Mouse (Mus musculus): ENCODE measurements around the gene Rpn1.

Gene Rpn1

GRCm38 (mm10) chr6:88065116-88065515 is 19.2 kb upstream of the Rpn1 start:
- no peak for DNase-seq (ENCODE audit: low spot score in 2 of 2)

DNA sequence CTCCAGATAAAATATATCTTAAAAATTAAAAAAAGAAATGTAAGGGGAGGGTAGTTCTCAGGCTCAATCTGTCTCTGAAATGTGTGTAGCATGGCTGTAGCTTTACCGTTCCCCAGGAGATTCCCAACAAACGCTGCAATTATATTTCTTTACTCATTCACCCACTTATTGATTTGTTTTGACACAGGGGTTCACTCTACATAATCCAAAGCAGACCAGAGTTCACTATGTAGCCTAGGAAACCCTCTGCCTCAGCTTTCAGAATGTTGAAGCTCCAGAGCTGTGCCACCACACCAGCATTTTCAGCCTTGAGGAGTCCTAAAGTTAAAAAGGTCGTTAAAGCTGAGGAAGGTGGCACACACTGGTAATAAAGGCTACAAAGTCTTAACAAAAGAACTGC is 18.3 kb upstream of the Rpn1 start:
- no peak for DNase-seq (ENCODE audit: low spot score in 2 of 2)

DNA sequence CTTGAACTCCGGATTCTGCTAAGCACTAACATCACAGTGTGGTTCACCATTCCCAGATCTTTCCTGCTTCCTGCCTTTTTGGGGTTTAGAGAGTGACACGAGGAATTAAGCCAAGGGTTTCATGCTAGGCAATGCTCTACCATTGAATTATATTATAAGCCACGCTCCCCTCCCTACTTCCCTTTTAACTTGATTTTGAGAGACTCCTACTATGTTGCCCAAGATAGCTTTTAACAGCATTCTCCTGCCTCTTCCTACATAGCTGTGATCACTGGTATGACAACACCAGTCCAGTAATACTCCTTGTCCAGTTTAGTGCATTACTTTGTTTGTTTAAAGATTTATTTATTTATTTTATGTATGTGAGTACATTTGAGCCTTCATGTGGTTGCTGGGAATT is 16.6 kb upstream of the Rpn1 start:
- no peak for DNase-seq (ENCODE audit: low spot score in 2 of 2)

- no peak for DNase-seq (ENCODE audit: low spot score in 2 of 2)
Observed at GRCm38 (mm10) chr6:88068739-88069138, 15.5 kb upstream of the Rpn1 start.

- DNase-seq (ENCODE audit: low spot score in 2 of 2), result no peak
Observed at GRCm38 (mm10) chr6:88070468-88070867, 13.8 kb upstream of the Rpn1 start.

DNA sequence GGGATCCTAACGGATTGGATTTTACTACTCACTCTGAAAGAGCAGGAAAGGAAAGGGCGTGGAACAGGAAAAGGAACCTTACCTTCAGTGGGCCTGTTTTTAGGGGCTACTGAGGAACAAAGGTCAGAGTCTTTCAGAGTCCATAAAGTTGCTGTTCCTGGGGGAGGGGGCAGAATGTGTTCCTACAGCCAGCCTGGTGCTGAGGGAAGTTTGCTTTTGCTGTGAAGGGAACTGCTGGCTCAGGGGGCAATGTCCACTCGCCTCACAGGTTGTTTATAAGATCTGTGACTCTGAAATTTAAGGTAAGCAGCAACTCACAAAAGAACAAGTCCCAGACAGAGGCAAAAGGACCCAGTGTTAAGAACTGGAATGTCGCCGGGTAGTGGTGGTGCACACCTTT is 13.1 kb upstream of the Rpn1 start:
- DNase-seq (ENCODE audit: low spot score in 2 of 2), result no peak

GRCm38 (mm10) chr6:88074752-88075554 is 9.3 kb upstream of the Rpn1 start:
- peak; percentile 85 to 93 for DNase-seq (ENCODE audit: low spot score in 2 of 2)

DNA sequence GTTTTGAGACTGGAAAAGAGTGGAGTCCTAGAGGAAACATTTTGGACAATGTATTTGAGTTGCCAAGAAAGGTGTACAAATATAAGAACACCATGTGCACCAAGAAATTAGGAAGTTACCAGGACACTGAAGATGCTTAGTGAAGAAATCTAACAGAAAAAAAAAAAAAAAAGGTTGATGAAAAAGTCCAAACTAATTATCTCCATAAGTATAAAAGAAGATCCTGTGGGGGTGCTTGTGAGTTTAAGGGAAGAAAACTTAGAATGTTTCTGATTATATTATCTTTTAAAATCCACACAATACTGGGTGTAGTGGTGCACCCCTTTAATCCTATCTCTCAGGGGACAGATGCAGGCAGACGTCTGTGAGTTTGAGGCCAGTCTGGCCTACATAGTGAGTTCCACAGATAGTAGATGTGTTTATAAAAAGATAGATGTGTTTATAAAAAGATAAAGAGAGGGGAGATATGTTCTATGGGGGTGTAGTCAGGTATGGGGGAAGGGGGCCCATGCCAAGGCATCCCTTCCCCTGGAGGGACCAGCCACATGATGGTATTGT is 8.2 kb upstream of the Rpn1 start:
- DNase-seq (ENCODE audit: low spot score in 2 of 2), result no peak

DNA sequence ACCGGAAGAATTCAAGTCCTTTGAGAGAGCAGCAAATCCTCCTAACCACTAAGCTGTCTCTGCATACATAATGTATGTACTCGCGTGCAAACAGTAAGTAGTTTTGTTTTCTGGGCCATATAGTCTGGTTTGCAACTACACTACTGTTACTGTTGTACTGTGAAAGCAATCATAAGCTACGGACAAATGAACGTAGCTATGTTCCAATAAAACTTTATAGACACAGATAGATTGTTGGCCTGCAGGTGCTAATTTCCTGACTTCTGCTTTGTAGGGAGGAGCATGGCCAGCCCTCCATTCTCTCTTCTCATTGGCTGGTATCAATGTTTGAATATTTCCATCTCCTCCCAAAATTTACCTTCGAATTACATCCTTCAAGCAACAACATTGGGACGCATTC is 1.2 kb upstream of the Rpn1 start:
- DNase-seq (ENCODE audit: low spot score in 2 of 2), result no peak

DNA sequence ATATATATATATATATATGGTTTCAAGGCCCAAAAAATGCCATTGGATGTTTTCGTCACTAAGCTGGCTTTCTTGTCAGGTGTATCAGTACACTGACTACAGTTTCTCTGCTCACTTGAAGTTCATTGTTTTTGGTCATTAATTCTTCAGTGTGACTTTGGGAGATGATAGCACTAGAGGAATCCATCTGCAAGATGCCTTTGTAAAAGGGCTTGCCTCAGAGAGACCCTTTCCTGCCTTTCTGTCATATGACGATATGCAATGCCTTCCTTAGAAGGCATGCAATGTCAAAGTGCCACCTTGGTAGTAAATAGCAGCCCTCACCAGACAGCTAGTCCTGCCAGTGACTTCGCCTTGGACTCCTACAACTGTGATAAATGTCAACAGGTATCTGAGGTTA is 610 bp upstream of the Rpn1 start:
- DNase-seq (ENCODE audit: low spot score in 2 of 2), result no peak

- no peak for DNase-seq (ENCODE audit: low spot score in 2 of 2)
Observed at GRCm38 (mm10) chr6:88088971-88089370, 4.7 kb downstream of the Rpn1 start.

GRCm38 (mm10) chr6:88095377-88095776 is 11.1 kb downstream of the Rpn1 start:
- no peak for DNase-seq (ENCODE audit: low spot score in 2 of 2)

DNA sequence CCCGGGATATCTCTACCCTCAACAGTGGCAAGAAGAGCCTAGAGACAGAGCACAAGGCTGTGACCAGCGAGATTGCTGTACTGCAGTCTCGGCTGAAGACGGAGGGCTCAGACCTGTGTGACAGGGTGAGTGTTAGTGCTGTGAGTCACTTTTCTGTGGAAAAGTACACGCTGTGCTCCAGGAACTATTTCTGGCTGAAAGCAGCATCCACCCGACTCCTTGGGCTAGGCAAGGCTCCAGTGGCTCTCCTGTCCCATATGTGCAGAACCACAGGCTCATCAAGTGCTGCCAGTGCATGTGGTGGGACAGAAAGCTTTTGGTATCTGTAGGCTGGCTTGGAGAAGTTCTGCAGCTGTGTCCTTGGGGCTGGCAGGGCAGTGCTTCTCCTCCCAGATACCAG is 17.8 kb downstream of the Rpn1 start:
- DNase-seq (ENCODE audit: low spot score in 2 of 2), result no peak

- DNase-seq (ENCODE audit: low spot score in 2 of 2), result peak; percentile 83 to 92
Observed at GRCm38 (mm10) chr6:88105783-88106611, 21.7 kb downstream of the Rpn1 start.

DNA sequence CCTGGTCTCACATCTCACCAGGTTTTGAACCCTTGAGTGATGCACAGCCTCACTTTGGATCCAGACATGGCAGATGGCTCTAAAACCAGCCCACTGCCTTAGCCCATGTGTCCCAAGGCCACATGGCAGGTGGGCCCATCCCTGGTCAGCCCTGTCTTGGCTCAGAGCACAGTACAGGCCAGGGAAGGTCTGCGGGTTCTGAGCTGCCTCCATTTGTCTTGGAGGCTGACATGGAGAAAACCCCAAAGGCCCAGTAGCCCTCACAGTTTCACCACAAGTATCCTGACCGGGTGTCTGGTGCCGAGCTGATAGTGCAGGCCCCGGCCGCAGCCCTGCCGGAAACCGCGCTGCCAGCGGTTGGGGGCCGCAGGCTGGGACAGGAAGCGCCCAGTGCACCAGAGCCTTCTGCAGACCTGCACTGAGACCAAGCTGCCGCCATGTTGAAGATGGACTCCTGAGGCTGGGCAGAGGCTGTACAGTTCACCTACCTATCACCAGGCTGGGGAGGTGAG is 22.4 kb downstream of the Rpn1 start:
- DNase-seq (ENCODE audit: low spot score in 2 of 2), result no peak

DNA sequence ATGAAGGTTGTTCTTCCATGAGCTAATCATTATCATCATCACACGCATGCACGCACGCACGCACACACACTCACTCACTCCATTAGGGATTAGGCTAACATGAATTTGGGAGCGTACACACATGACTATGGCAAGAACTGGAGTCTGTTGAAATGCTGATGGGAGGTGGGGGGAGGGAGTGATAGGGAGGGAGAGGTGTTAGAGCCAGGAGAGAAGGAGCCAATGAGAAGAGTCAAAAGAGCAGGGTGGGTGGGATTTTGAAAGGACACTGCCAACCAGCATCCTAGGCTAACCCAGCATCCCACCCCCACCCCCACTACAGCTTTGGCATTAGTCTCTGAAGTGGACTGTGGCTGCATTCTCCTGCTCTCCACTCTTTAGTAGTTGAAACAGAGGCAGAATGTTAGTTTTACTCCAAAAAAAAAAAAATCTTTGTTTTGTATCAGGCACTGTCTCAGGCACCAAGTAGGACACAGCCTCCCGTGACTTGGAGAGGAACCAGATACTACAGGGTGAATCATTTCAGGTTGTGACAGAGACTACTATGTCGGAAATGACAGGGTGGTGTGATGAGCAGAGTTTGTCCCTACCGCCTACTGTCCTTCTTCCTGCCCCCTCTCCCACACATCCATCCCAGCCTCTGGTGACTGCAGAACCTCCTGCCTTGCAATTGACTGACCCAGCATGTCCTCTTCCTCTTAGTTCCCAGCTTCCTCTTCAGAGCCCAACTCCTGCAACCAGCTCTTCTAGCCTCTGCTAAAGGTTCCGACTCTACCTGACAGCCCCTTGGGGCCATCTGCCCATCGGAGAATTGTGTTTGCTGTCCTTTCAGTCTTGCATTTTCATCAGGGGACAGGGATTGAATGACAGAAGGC is 23.6 kb downstream of the Rpn1 start:
- DNase-seq (ENCODE audit: low spot score in 2 of 2), result no peak

DNA sequence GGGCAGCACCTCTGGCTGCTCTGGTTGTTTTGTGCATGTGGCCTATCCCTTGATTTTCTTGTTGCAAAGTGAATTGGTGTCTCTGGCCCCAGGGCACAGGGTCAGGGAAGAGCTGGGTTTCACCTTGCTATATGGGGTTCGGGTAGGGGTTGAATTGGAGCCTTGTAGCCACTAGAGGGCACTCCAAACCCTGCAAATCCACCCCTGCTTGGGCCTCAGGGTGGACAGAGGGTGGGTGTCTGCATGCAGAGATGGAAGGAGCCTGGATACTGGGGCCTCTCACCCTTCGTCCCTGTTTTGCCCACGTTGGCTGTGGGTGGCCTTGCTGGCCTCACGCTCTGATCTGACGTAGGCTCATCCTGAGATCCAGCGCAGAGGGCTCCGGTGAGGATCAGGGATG is 28.9 kb downstream of the Rpn1 start:
- peak in 1 of 2 experiments; percentile 72 for DNase-seq (ENCODE audit: low spot score in 2 of 2)

- no peak for DNase-seq (ENCODE audit: low spot score in 2 of 2)
Observed at GRCm38 (mm10) chr6:88114414-88114813, 30.1 kb downstream of the Rpn1 start.

DNA sequence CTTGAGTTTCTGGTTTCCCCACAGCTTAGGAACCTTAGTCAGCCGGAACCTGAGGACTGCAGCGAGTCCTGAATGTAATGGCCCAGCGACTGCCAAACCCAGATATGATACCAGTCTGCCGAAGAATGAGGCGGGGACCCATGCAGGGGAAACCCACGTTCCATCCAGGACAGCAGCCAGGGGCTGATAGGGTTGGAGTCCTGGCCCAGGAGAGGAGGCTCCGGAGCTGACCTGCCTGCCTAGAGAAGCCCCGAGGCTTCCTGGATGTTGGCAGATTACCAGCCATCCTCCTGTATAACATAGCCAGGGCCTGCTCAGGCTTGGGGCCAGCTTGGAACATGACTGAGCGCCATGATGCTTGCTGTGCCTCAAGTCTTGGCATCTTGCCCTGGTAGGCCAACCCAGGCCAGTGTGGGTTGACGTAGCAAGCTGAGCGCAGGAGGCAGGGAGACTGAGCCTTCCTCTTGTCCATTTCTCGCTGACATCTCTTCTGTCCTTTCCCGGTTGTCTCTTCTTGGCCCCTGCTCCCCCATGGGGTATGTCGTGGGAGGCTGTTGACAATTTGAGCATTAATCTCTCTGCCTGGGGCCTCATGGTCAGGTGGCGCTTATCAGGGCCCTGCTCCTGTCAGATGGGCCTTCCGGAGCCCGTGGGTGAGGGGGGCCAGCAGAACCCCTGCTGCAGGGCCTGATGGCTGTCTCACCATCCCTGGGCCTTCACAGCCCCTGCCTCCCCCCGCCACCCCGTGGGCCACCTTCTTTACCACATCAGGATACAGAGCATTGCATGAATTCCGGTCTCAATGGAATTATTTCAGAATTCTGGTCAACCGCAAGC is 32.3 kb downstream of the Rpn1 start:
- DNase-seq (ENCODE audit: low spot score in 2 of 2), result peak in 1 of 2 experiments; percentile 85

DNA sequence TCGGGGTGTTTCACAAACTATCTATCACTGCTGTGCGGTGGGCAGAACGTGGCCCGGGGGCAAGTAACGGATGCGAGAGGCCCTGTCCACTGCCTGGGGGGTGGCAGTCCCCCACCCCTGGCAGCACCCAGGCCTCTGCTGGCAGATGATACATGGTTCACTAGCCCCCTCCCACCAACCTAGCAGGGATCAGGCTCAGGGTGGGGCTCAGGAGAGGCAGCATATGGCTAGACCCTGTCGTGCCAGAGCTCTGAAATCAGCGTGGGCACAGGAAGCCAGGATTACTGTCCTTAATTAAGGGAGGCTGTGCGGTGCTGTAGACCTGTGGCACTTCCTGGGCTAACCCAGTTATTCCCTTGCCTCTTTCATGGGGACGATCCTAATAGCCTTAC is 32.9 kb downstream of the Rpn1 start:
- no peak for DNase-seq (ENCODE audit: low spot score in 2 of 2)

DNA sequence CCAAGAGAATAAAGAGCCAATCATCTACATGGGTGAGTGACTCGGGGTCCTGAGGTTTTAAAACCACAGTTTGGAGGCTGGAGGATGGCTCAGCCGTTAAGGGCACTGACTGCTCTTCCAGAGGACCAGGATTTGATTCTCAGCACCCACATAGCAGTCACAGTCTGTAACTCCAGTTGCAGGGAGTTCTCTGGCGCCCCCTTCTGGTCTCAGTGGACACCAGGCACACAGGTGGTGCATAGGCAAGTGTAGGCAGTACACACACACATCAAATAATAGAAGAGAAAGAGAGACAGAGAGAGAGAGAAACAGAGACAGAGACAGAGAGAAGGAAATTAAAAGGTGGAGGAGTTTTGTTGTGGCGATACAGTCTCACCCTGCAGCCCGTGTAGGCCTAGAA is 35.0 kb downstream of the Rpn1 start:
- no peak for DNase-seq (ENCODE audit: low spot score in 2 of 2)
